28 mouse cellular contexts compared by ENCODE assay signal in the genomic region with DNA sequence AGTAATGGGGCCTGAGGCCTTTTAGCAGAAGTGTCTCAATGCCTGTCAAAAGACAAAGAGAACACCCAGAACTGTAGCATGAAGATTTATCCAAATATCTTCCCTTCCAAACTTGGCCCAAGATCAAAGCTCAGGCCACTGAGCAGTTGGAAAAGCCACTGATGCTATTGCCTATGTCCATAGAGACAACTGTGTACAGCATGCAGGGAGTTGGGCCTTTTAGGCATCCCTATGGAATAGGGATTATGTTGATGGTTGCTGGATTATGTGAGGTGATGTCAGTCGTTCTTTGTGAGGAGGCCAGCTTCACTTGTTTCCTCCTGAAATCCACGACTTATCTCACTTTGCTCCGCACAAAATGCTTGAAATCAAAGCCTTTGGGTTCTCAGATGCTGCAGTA.
"Had no signal": no experiment of that assay in that cellular context is flagged by ENCODE, and none has a peak within 500 bp of the region (broad histone marks: within the 10 kb centered on the region; RNA-seq: fewer than 3 reads in every experiment).

No protein-coding gene starts in this region.

- H3K9me3 ChIP-seq: embryonic facial prominence, embryonic 10.5 days; embryonic facial prominence, embryonic 12.5 days; embryonic facial prominence, embryonic 13.5 days; embryonic facial prominence, embryonic 15.5 days; forebrain, embryonic 10.5 days; forebrain, embryonic 12.5 days; forebrain, embryonic 13.5 days; forebrain, embryonic 15.5 days had no signal

- H3K27ac ChIP-seq: embryonic facial prominence, embryonic 10.5 days; embryonic facial prominence, embryonic 12.5 days; embryonic facial prominence, embryonic 13.5 days; embryonic facial prominence, embryonic 15.5 days; forebrain, embryonic 10.5 days; forebrain, embryonic 12.5 days; forebrain, embryonic 13.5 days; forebrain, embryonic 15.5 days; gastrocnemius, adult 2 months; heart, adult 2 months had no signal

- H3K4me1 ChIP-seq: embryonic facial prominence, embryonic 10.5 days; embryonic facial prominence, embryonic 12.5 days; embryonic facial prominence, embryonic 15.5 days; forebrain, embryonic 10.5 days; forebrain, embryonic 12.5 days; forebrain, embryonic 13.5 days; forebrain, embryonic 15.5 days had no signal

- H3K27me3 ChIP-seq: embryonic facial prominence, embryonic 12.5 days; embryonic facial prominence, embryonic 13.5 days; embryonic facial prominence, embryonic 15.5 days; forebrain, embryonic 12.5 days; forebrain, embryonic 13.5 days; forebrain, embryonic 15.5 days had no signal

- H3K4me2 ChIP-seq: embryonic facial prominence, embryonic 12.5 days; embryonic facial prominence, embryonic 13.5 days; embryonic facial prominence, embryonic 15.5 days; forebrain, embryonic 12.5 days; forebrain, embryonic 13.5 days; forebrain, embryonic 15.5 days had no signal

- H3K36me3 ChIP-seq: embryonic facial prominence, embryonic 10.5 days; embryonic facial prominence, embryonic 12.5 days; embryonic facial prominence, embryonic 13.5 days; embryonic facial prominence, embryonic 15.5 days; forebrain, embryonic 10.5 days; forebrain, embryonic 12.5 days; forebrain, embryonic 15.5 days had no signal

- DNase-seq: cerebellum, adult 2 months; cerebellum, adult 8-10 months; cerebellum, adult 9-10 months; cerebellum, adult 9-11 months; cerebellum, postnatal 10 days; cerebellum, postnatal 14 days; cerebellum, postnatal 25 days; cerebellum, postnatal 36 days; embryo, embryonic 11 days; forebrain, postnatal 0 days; gastrocnemius, adult 2 months; gastrocnemius, postnatal 10 days; gastrocnemius, postnatal 14 days; gastrocnemius, postnatal 25 days; gastrocnemius, postnatal 36 days; heart, adult 18-20 months; heart, adult 2 months had no signal

- H3K9ac ChIP-seq: embryonic facial prominence, embryonic 12.5 days; embryonic facial prominence, embryonic 13.5 days; embryonic facial prominence, embryonic 15.5 days; forebrain, embryonic 12.5 days; forebrain, embryonic 13.5 days; forebrain, embryonic 15.5 days; forebrain, postnatal 0 days had no signal

- ATAC-seq: forebrain, embryonic 13.5 days; forebrain, embryonic 14.5 days; forebrain, embryonic 15.5 days; forebrain, embryonic 16.5 days; forebrain, postnatal 0 days had no signal

- H3K4me3 ChIP-seq: embryonic facial prominence, embryonic 10.5 days; embryonic facial prominence, embryonic 12.5 days; embryonic facial prominence, embryonic 13.5 days; embryonic facial prominence, embryonic 15.5 days; erythroblast, embryonic 14.5 days; forebrain, embryonic 10.5 days; forebrain, embryonic 12.5 days; forebrain, embryonic 13.5 days; forebrain, embryonic 15.5 days; gastrocnemius, adult 2 months; heart, adult 2 months had no signal
